Mouse (Mus musculus) midbrain, embryonic 11.5 days (tissue): Measurements from ENCODE around the gene Mcl1. TPM values are rescaled to one million over a fixed set of nuclear protein-coding genes. Genes with fewer than 3 reads are reported as not detected.

Experiments
- ATAC-seq: fragments of 200-750 bp; cut with Nextera tagmentation; 2 replicates; pipeline ENCODE4 v1.8.0; 2017; ENCODE audit warnings: moderate TSS enrichment, moderate library complexity; ENCODE audit not compliant: low FRiP score
- DNase-seq: peaks from one replicate; pipeline ENCODE4 v3.0.0; 2015; ENCODE audit warnings: low spot score; ENCODE audit errors: missing footprints
- H3K27ac ChIP-seq: fragments of 300-500 bp; sonication (generic); 2 replicates; pipeline ENCODE4 v1.5.1; 2014; ENCODE audit warnings: low read depth, low read length
- H3K27me3 ChIP-seq: fragments of 300-500 bp; sonication (generic); 2 replicates; pipeline ENCODE4 v1.6.1; 2014; ENCODE audit warnings: mild to moderate bottlenecking, low read length, moderate library complexity, mixed read lengths; ENCODE audit not compliant: control insufficient read depth, insufficient read depth
- H3K36me3 ChIP-seq: fragments of 300-500 bp; sonication (generic); 2 replicates; pipeline ENCODE4 v1.6.1; 2014; ENCODE audit warnings: mild to moderate bottlenecking, low read length, moderate library complexity, mixed read lengths; ENCODE audit not compliant: control insufficient read depth, insufficient read depth
- H3K4me1 ChIP-seq: fragments of 300-500 bp; sonication (generic); 2 replicates; pipeline ENCODE4 v1.6.1; 2014; ENCODE audit warnings: low read length; ENCODE audit not compliant: control insufficient read depth, insufficient read depth
- H3K4me2 ChIP-seq: fragments of 300-500 bp; sonication (generic); 2 replicates; pipeline ENCODE4 v1.6.1; 2014; ENCODE audit warnings: mild to moderate bottlenecking, moderate library complexity
- H3K4me3 ChIP-seq: fragments of 300-500 bp; sonication (generic); 2 replicates; pipeline ENCODE4 v1.5.1; 2014; ENCODE audit warnings: low read depth, low read length
- H3K9ac ChIP-seq: fragments of 300-500 bp; sonication (generic); 2 replicates; pipeline ENCODE4 v1.6.1; 2014; ENCODE audit warnings: low read length
- H3K9me3 ChIP-seq: fragments of 300-500 bp; sonication (generic); 2 replicates; pipeline ENCODE4 v1.6.1; 2016; ENCODE audit warnings: low read length; ENCODE audit not compliant: control insufficient read depth
- WGBS: fragments of 180-500 bp; shearing (Covaris S2); extraction: QIAGEN DNeasy Blood & Tissue Kit; methylation state at CpG from one replicate; pipeline ENCODE4 v1.1.7; 2014; 5-methylcytosine and 5-hydroxymethylcytosine counted together
- polyA plus RNA-seq: library from polyadenylated mRNA; unstranded; fragments of >200 nt; fragmentation: Nextera tagmentation; extraction: Ambion mirVana; gene quantifications from 2 replicates; pipeline ENCODE4 v1.2.1, GENCODE M21; 2014

Mcl1 gene
- polyA plus RNA-seq, 1 experiment from 2014 or later: 74.1 TPM

DNA sequence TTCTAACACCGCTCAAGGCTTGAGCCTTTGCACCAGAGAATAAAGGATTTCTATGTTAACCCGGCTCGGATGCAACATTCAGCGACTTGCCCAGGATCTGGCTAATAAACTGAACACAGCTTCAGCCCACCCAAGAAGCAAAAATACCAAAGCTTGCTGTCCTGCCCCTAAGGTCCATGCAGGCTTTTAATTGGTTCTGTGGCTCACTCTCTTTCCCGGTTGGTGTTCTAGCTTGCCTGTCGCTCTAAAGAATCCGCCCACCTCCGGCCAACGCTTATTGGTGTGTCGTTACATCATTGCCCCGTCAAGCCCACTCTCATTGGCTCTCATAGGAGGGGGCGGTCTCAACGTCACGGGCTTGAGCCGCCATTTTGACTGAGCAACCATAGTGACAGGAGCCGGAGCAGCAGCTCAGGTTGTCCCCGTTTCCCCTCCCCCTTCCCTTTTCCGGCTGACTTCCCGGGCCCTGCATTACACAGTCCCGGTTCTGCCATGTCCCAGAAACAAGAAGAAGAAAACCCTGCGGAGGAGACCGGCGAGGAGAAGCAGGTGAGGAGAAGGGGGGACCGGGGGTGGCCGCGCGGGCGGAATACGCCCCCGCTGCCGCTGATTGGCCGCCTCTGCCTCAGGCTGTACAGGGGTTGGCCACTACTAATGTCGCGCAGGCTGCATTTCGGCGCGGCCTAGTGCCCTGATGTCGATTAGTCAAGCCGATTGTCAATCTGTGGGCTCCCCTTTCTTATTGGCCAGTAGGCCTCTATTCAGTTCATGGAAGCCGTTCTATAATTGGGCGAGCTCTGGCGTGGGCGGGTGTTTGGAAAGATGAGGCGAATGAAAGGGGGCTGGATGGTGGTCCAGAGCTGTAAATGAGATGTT, 33.7 kb upstream of the Mcl1 start, which contains the start of gene Ensa:
Ensa (plus strand) TSS at position 366 of the 876 bp plus-strand sequence.
- under 1% methylated on average over 44 of the region's 44 CpGs for WGBS
- H3K27me3 ChIP-seq: no peaks in the 10 kb centered on the region
- ATAC-seq (peak; percentile 99), DNase-seq (peak; percentile 98)
- H3K4me2 ChIP-seq: peak within 1 kb of the TSS; percentile 54
- peaks cover 6% of the 10 kb centered on the region for H3K4me1 ChIP-seq
- peak within 1 kb of the TSS; percentile 72 for H3K27ac ChIP-seq
- H3K36me3 ChIP-seq: peaks cover 14% of the 10 kb centered on the region; the same call in 1 of the 2 replicates
- H3K9me3 ChIP-seq: no peaks in the 10 kb centered on the region
- peak within 1 kb of the TSS; percentile 69 for H3K4me3 ChIP-seq
- peak within 1 kb of the TSS; percentile 77 for H3K9ac ChIP-seq

DNA sequence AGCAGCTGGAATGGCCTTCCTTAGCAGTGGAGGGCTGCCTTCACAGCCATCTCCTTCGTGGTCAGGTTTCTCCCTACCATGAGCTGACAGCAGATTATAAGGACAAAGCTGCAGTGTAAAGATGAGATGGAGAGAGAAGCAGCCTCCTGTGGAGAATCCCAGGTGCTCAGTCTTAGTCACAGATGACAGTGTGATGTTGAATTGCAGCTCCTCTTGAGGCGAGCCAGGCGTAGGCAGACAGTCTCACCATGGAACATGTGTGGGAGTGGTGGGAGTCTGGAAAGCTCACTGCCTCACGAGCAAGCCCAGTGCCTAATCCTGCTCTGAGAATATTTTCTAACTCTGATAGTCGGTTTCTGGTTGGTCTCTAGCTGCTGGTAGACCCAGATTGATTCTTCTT, 30.8 kb upstream of the Mcl1 start:
- Histone ChIP-seq H3K36me3 (peaks cover 21% of the 10 kb centered on the region; the same call in 1 of the 2 replicates), H3K4me1 (peaks cover 6% of the 10 kb centered on the region), H3K9ac (no peak overlapping the region), H3K4me2 (no peak overlapping the region), H3K9me3 (no peaks in the 10 kb centered on the region), H3K27me3 (no peaks in the 10 kb centered on the region), H3K27ac (no peak overlapping the region), H3K4me3 (no peak overlapping the region)
- no peak for ATAC-seq
- DNase-seq: peak; percentile 49
- 95% methylated on average over 5 of the region's 5 CpGs for WGBS

DNA sequence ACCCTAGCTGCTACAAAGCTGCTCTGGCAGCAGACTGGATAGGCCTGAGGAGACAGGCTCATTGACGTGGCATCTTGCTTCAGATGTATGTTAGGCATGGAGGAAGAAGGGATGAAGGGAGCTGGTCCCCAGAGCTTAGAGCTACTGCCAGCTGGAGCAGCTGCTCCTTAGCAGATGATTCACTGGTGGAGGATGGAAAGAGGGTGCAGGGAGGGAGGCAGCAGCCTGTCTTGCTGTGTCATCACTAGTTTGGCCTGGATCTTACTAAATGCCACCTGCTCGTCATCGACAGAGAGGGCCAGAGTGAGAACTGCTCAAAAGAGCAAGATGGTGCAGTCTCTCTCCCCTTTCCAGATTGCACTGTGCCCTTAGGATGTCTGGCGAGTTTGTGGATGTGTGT, 28.8 kb upstream of the Mcl1 start:
- Histone ChIP-seq H3K9ac (no peak overlapping the region), H3K9me3 (no peaks in the 10 kb centered on the region), H3K4me3 (no peak overlapping the region), H3K4me2 (no peak overlapping the region), H3K27me3 (no peaks in the 10 kb centered on the region), H3K27ac (no peak overlapping the region), H3K4me1 (peaks cover 6% of the 10 kb centered on the region), H3K36me3 (peaks cover 24% of the 10 kb centered on the region; the same call in 1 of the 2 replicates)
- DNase-seq (peak; percentile 23), ATAC-seq (no peak)
- 89% methylated on average over 4 of the region's 4 CpGs for WGBS

DNA sequence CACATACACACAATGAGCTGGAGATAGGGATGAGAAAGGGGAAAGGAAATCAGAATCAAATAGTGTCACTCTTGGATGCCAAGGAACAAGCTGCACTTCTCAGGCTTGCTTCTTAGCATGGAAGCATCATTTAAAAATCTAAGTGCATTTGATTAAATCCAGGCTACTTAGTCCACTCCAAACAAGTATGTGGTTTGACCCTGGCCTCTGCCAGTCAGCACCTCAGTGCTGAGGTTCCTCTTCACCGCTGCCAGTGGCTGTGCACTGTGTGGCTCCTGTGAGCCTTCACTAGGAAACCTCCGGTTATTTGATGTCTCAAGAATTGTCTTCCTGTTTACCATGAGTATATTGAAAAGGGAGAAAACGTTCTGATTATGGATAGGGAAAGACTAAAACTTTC, 27.7 kb upstream of the Mcl1 start:
- Histone ChIP-seq H3K9me3 (no peaks in the 10 kb centered on the region), H3K36me3 (peaks cover 27% of the 10 kb centered on the region; the same call in 1 of the 2 replicates), H3K9ac (no peak overlapping the region), H3K27me3 (no peaks in the 10 kb centered on the region), H3K4me2 (no peak overlapping the region), H3K4me3 (no peak overlapping the region), H3K27ac (no peak overlapping the region), H3K4me1 (peaks cover 5% of the 10 kb centered on the region)
- WGBS: 81% methylated on average over 3 of the region's 3 CpGs
- DNase-seq: peak; percentile 31
- no peak for ATAC-seq

DNA sequence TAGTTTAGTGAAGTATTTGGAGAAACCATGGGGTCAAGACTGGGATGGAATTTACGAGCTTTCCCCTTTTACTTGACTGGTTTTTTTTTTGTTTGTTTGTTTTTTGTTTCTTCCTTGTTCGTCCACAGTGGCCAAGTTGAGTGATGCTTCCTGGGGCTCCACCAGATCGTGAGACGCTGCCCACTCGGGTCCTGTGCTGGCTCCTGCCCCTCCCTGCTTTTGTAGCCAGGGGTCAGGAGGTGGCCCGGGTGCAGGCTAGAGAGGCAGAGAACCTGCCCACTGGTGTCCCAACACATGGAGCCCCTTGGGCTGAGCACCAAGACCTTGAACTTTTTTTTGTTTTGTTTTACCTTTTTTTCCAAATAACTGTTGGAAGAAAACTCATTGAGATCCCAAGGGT, 27.3 kb upstream of the Mcl1 start:
- Histone ChIP-seq H3K27ac (no peak overlapping the region), H3K4me3 (no peak overlapping the region), H3K9ac (no peak overlapping the region), H3K9me3 (no peaks in the 10 kb centered on the region), H3K36me3 (peaks cover 26% of the 10 kb centered on the region; the same call in 1 of the 2 replicates), H3K4me2 (no peak overlapping the region), H3K27me3 (no peaks in the 10 kb centered on the region), H3K4me1 (peaks cover under 1% of the 10 kb centered on the region; the same call in 1 of the 2 replicates)
- ATAC-seq: no peak
- no peak for DNase-seq
- 92% methylated on average over 6 of the region's 6 CpGs for WGBS

DNA sequence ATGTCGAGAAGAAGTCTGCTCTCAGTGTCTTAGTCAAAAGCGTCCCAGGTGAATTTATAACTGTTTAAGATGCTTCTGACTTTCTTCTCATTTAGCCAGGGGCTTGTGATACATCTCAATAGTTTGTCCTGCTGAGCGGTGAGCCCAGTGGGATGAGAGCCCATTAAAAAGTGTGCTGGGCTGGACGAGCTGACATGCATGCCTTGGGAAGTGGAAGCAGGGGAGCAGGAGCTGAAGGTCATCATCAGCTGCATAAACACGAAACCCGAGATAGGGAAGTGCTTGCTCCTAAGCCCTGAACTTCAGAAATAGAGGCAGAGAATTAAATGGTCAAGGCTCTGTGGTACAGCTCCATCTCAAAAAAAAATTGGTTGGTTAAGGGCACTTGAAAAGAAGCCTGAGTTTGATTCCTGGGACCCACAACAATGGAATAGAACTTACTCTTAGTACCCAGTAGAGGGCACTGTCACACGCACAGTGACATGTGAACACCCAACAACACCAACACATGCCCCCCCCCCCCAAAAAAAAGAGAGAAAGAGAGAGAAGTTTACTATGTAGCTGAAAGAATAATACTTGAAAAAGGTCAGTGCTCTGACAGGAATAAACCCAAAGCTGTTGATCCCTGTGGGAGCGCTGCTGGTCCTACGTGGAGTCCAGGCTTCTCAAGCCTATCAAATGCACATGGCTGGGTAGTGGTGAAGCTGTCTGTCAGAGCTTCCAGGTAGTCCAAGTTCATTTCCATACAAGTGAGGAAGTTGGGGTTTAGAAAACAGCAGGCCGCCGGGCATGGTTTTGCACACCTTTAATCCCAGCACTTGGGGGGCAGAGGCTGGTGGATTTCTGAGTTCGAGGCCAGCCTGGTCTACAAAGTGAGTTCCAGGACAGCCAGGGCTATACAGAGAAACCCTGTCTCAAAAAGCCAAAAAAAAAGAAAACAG, 25.7 kb upstream of the Mcl1 start:
- H3K4me3 ChIP-seq: no peak overlapping the region
- no peak overlapping the region for H3K4me2 ChIP-seq
- no peak for ATAC-seq
- peak; percentile 83 for DNase-seq
- WGBS: 84% methylated on average over 12 of the region's 12 CpGs
- H3K27me3 ChIP-seq: no peaks in the 10 kb centered on the region
- H3K4me1 ChIP-seq: no peaks in the 10 kb centered on the region
- H3K36me3 ChIP-seq: peaks cover 19% of the 10 kb centered on the region; the same call in 1 of the 2 replicates
- H3K27ac ChIP-seq: no peak overlapping the region
- no peak overlapping the region for H3K9ac ChIP-seq
- no peaks in the 10 kb centered on the region for H3K9me3 ChIP-seq

DNA sequence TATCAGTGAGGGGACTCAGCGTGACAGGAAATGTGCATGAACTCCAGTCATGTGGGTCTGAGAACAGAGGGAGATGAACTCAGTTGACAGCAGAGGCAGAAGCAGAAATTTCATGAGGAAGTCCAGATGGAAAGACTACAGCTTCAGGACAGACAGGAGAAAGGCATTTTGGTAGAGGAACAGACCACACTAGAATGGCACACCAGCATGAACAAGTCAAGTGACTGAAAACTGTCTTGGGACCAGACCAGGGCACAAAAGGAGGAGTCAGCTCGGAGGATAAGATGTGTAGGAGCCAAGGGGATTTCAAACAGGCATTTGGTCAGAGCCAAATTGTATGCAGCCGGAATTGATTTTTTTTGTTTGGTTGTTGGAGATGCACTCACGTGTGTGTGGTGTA, 23.0 kb upstream of the Mcl1 start:
- Histone ChIP-seq H3K9me3 (no peaks in the 10 kb centered on the region), H3K36me3 (peaks cover 13% of the 10 kb centered on the region; the same call in 1 of the 2 replicates), H3K4me2 (no peak overlapping the region), H3K9ac (no peak overlapping the region), H3K4me1 (no peaks in the 10 kb centered on the region), H3K4me3 (no peak overlapping the region), H3K27me3 (no peaks in the 10 kb centered on the region), H3K27ac (no peak overlapping the region)
- DNase-seq: no peak
- 76% methylated on average over 4 of the region's 4 CpGs for WGBS
- ATAC-seq: no peak

DNA sequence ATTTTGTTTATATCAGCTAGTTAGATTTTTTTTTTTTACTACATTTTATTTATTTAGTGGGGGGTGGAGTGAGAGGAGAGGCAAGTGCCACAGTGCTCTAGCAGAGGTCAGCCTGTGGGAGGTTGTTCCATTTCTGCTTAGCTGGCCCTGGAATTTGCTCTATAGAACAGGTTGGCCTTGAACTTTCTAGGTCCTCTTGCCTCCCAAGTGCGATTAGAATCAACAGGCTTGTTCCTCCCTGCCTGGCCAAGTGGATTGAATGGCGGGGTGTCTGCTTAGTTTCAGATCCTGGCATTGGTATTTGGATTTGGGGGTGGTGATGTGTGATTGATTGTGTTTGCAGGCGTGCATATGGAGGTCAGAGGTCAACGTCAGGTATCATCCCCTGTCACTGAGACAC, 22.5 kb upstream of the Mcl1 start:
- ATAC-seq: no peak
- no peak overlapping the region for H3K27ac ChIP-seq
- DNase-seq: no peak
- H3K4me1 ChIP-seq: no peaks in the 10 kb centered on the region
- 93% methylated on average over 4 of the region's 4 CpGs for WGBS
- H3K9me3 ChIP-seq: no peaks in the 10 kb centered on the region
- no peaks in the 10 kb centered on the region for H3K27me3 ChIP-seq
- no peak overlapping the region for H3K4me2 ChIP-seq
- H3K4me3 ChIP-seq: no peak overlapping the region
- peaks cover 10% of the 10 kb centered on the region; the same call in 1 of the 2 replicates for H3K36me3 ChIP-seq
- H3K9ac ChIP-seq: no peak overlapping the region
